Mouse (Mus musculus) heart, embryonic 15.5 days (tissue): ENCODE measurements at regions not wholly inside any gene's neighbourhood (a gene's known extent, or its start where the extent isn't known, plus 50 kb on each side); places are given as distances from the start of the nearest gene placed in this dataset.

Experiments
- ATAC-seq: fragments of 200-750 bp; cut with Nextera tagmentation; replicated peaks from 2 replicates; pipeline ENCODE4 v1.8.0; 2017; ENCODE audit warnings: low read depth, moderate TSS enrichment; ENCODE audit not compliant: insufficient number of reproducible peaks, insufficient read depth, low FRiP score
- H3K27ac ChIP-seq: fragments of 300-500 bp; sonication (generic); 2 replicates; pipeline ENCODE4 v1.5.1; 2015; ENCODE audit warnings: mild to moderate bottlenecking, inconsistent platforms
- H3K27me3 ChIP-seq: fragments of 300-500 bp; sonication (generic); 2 replicates; pipeline ENCODE4 v1.6.1; 2015; ENCODE audit warnings: inconsistent platforms
- H3K36me3 ChIP-seq: fragments of 300-500 bp; sonication (generic); 2 replicates; pipeline ENCODE4 v1.6.1; 2015; ENCODE audit warnings: mild to moderate bottlenecking, inconsistent platforms
- H3K4me1 ChIP-seq: fragments of 300-500 bp; sonication (generic); replicated peaks from 2 replicates; pipeline ENCODE4 v1.6.1; 2015; ENCODE audit warnings: inconsistent platforms
- H3K4me2 ChIP-seq: fragments of 300-500 bp; sonication (generic); 2 replicates; pipeline ENCODE4 v1.6.1; 2015; ENCODE audit warnings: inconsistent platforms, mild to moderate bottlenecking, moderate library complexity
- H3K4me3 ChIP-seq: fragments of 300-500 bp; sonication (generic); 2 replicates; pipeline ENCODE4 v1.5.1; 2015; ENCODE audit warnings: mild to moderate bottlenecking, inconsistent platforms
- H3K9ac ChIP-seq: fragments of 300-500 bp; sonication (generic); 2 replicates; pipeline ENCODE4 v1.6.1; 2015; ENCODE audit warnings: mild to moderate bottlenecking, inconsistent platforms
- H3K9me3 ChIP-seq: fragments of 300-500 bp; sonication (generic); replicated peaks from 2 replicates; pipeline ENCODE4 v1.6.1; 2016; ENCODE audit warnings: inconsistent platforms
- WGBS: fragments of 180-500 bp; shearing (Covaris S2); methylation state at CpG from one replicate; pipeline ENCODE4 v1.1.7; 2015; ENCODE audit warnings: mixed read lengths; 5-methylcytosine and 5-hydroxymethylcytosine counted together

- Histone ChIP-seq H3K4me2 (no peak overlapping the region), H3K27ac (no peak overlapping the region), H3K36me3 (no peaks in the 10 kb centered on the region), H3K9me3 (no peaks in the 10 kb centered on the region), H3K4me1 (no peaks in the 10 kb centered on the region), H3K27me3 (no peaks in the 10 kb centered on the region), H3K9ac (no peak overlapping the region), H3K4me3 (no peak overlapping the region)
- ATAC-seq: no peak
- 71% methylated on average over 8 of the region's 8 CpGs for WGBS
These were observed 415.0 kb downstream of the Lmo4 start for GRCm38 (mm10) chr3:143789932-143790570.

- Histone ChIP-seq H3K36me3 (no peaks in the 10 kb centered on the region), H3K9ac (no peak overlapping the region), H3K9me3 (no peaks in the 10 kb centered on the region), H3K27ac (no peak overlapping the region), H3K4me2 (no peak overlapping the region), H3K4me3 (no peak overlapping the region), H3K27me3 (no peaks in the 10 kb centered on the region), H3K4me1 (no peaks in the 10 kb centered on the region)
- ATAC-seq: no peak
- WGBS: 69% methylated on average over 8 of the region's 8 CpGs
These were observed 418.1 kb downstream of the Lmo4 start for GRCm38 (mm10) chr3:143786889-143787288.

- no peak overlapping the region for H3K9ac ChIP-seq
- no peaks in the 10 kb centered on the region for H3K4me1 ChIP-seq
- H3K36me3 ChIP-seq: no peaks in the 10 kb centered on the region
- no peak for ATAC-seq
- no peak overlapping the region for H3K27ac ChIP-seq
- H3K4me2 ChIP-seq: no peak overlapping the region
- H3K4me3 ChIP-seq: no peak overlapping the region
- H3K9me3 ChIP-seq: no peaks in the 10 kb centered on the region
- WGBS: 60% methylated on average over 3 of the region's 3 CpGs
- H3K27me3 ChIP-seq: no peaks in the 10 kb centered on the region
These were observed 420.6 kb downstream of the Lmo4 start for GRCm38 (mm10) chr3:143784353-143784791.

- ATAC-seq: no peak
- Histone ChIP-seq H3K9me3 (no peaks in the 10 kb centered on the region), H3K27me3 (no peaks in the 10 kb centered on the region), H3K4me3 (no peak overlapping the region), H3K4me2 (no peak overlapping the region), H3K9ac (no peak overlapping the region), H3K27ac (no peak overlapping the region), H3K4me1 (no peaks in the 10 kb centered on the region), H3K36me3 (no peaks in the 10 kb centered on the region)
- WGBS: 50% methylated on average over 2 of the region's 2 CpGs
These were observed 426.9 kb downstream of the Lmo4 start for GRCm38 (mm10) chr3:143778161-143778560.

- no peak for ATAC-seq
- Histone ChIP-seq H3K4me1 (peaks cover 6% of the 10 kb centered on the region; the same call in 1 of the 2 replicates), H3K36me3 (no peaks in the 10 kb centered on the region), H3K27me3 (no peaks in the 10 kb centered on the region), H3K27ac (no peak overlapping the region), H3K9me3 (no peaks in the 10 kb centered on the region), H3K9ac (no peak overlapping the region), H3K4me2 (no peak overlapping the region), H3K4me3 (no peak overlapping the region)
- 46% methylated on average over 1 of the region's 1 CpGs for WGBS
These were observed 445.7 kb downstream of the Lmo4 start for GRCm38 (mm10) chr3:143759337-143759736.

- Histone ChIP-seq H3K27me3 (no peaks in the 10 kb centered on the region), H3K9ac (no peak overlapping the region), H3K4me3 (no peak overlapping the region), H3K36me3 (no peaks in the 10 kb centered on the region), H3K4me2 (no peak overlapping the region), H3K4me1 (no peaks in the 10 kb centered on the region), H3K9me3 (no peaks in the 10 kb centered on the region), H3K27ac (no peak overlapping the region)
- ATAC-seq: no peak
- WGBS: 90% methylated on average over 3 of the region's 3 CpGs
These were observed 451.8 kb downstream of the Lmo4 start for GRCm38 (mm10) chr3:143753197-143753596.

- Histone ChIP-seq H3K4me1 (no peaks in the 10 kb centered on the region), H3K4me3 (no peak overlapping the region), H3K9ac (no peak overlapping the region), H3K36me3 (no peaks in the 10 kb centered on the region), H3K27me3 (no peaks in the 10 kb centered on the region), H3K4me2 (no peak overlapping the region), H3K9me3 (no peaks in the 10 kb centered on the region), H3K27ac (no peak overlapping the region)
- ATAC-seq: no peak
- WGBS: 74% methylated on average over 1 of the region's 1 CpGs
These were observed 452.4 kb downstream of the Lmo4 start for GRCm38 (mm10) chr3:143752660-143753059.

- Histone ChIP-seq H3K4me1 (no peaks in the 10 kb centered on the region), H3K9ac (no peak overlapping the region), H3K4me2 (no peak overlapping the region), H3K9me3 (no peaks in the 10 kb centered on the region), H3K27me3 (no peaks in the 10 kb centered on the region), H3K4me3 (no peak overlapping the region), H3K27ac (no peak overlapping the region), H3K36me3 (no peaks in the 10 kb centered on the region)
- WGBS: 87% methylated on average over 4 of the region's 4 CpGs
- no peak for ATAC-seq
These were observed 454.9 kb downstream of the Lmo4 start for GRCm38 (mm10) chr3:143750128-143750527.

GRCm38 (mm10) chr3:143743649-143744048 is 461.4 kb downstream of the Lmo4 start:
- Histone ChIP-seq H3K27me3 (no peaks in the 10 kb centered on the region), H3K4me3 (no peak overlapping the region), H3K4me1 (no peaks in the 10 kb centered on the region), H3K9me3 (no peaks in the 10 kb centered on the region), H3K36me3 (no peaks in the 10 kb centered on the region), H3K27ac (no peak overlapping the region), H3K4me2 (peak overlapping the region; percentile 13; the same call in 1 of the 2 replicates), H3K9ac (no peak overlapping the region)
- ATAC-seq: no peak
- WGBS: 72% methylated on average over 7 of the region's 7 CpGs

GRCm38 (mm10) chr3:143742786-143743571 is 462.0 kb downstream of the Lmo4 start:
- 65% methylated on average over 17 of the region's 17 CpGs for WGBS
- 0 out of 2 replicates have a peak overlapping the region, but pooled peaks have one; percentile 7 for H3K4me3 ChIP-seq
- H3K4me2 ChIP-seq: peak overlapping the region; percentile 13; the same call in 1 of the 2 replicates
- H3K4me1 ChIP-seq: no peaks in the 10 kb centered on the region
- H3K9ac ChIP-seq: no peak overlapping the region
- no peaks in the 10 kb centered on the region for H3K9me3 ChIP-seq
- H3K27ac ChIP-seq: no peak overlapping the region
- no peak for ATAC-seq
- no peaks in the 10 kb centered on the region for H3K27me3 ChIP-seq
- no peaks in the 10 kb centered on the region for H3K36me3 ChIP-seq

GRCm38 (mm10) chr3:143738676-143739075 is 466.3 kb downstream of the Lmo4 start:
- no peak overlapping the region for H3K4me2 ChIP-seq
- WGBS: 76% methylated on average over 3 of the region's 3 CpGs

GRCm38 (mm10) chr3:143737844-143738243 is 467.2 kb downstream of the Lmo4 start:
- Histone ChIP-seq H3K9ac (no peak overlapping the region), H3K9me3 (no peaks in the 10 kb centered on the region), H3K4me2 (no peak overlapping the region), H3K27me3 (no peaks in the 10 kb centered on the region), H3K27ac (no peak overlapping the region), H3K4me3 (no peak overlapping the region), H3K4me1 (no peaks in the 10 kb centered on the region), H3K36me3 (no peaks in the 10 kb centered on the region)
- ATAC-seq: no peak
- 78% methylated on average over 6 of the region's 6 CpGs for WGBS

More at GRCm38 (mm10) chr3:143738676-143739075, 466.3 kb downstream of the Lmo4 start:
- Histone ChIP-seq H3K27me3 (no peaks in the 10 kb centered on the region), H3K9me3 (no peaks in the 10 kb centered on the region), H3K4me1 (no peaks in the 10 kb centered on the region), H3K4me3 (no peak overlapping the region), H3K9ac (no peak overlapping the region), H3K36me3 (no peaks in the 10 kb centered on the region), H3K27ac (no peak overlapping the region)
- no peak for ATAC-seq
